Mouse (Mus musculus) lung, adult 2 months (tissue): ENCODE measurements around the gene Ccdc144b.

Source experiments
- CTCF ChIP-seq: fragments of 200-500 bp; IDR thresholded peaks from 2 replicates; pipeline ENCODE4 v1.5.1; 2011; ENCODE audit warnings: mild to moderate bottlenecking, low read length, control low read depth; ENCODE audit not compliant: insufficient read depth
- POLR2A ChIP-seq: fragments of 200-500 bp; IDR thresholded peaks from 2 replicates; pipeline ENCODE4 v1.6.1; 2011; ENCODE audit warnings: low read depth, mild to moderate bottlenecking, control low read depth, low read length, borderline replicate concordance; ENCODE audit errors: extremely low read depth

- TF ChIP-seq CTCF (peak; percentile 66), POLR2A (no peak)
Measured at GRCm38 (mm10) chr3:35973551-35973950, 79.8 kb downstream of the Ccdc144b start.
